Mouse (Mus musculus): ENCODE data around the gene Nras. TPM values are rescaled to one million over a fixed set of nuclear protein-coding genes. Genes with fewer than 3 reads are reported as not detected.

The Nras gene
- polyA plus RNA-seq, 1 experiment from 2014 or later: 122 TPM

DNA sequence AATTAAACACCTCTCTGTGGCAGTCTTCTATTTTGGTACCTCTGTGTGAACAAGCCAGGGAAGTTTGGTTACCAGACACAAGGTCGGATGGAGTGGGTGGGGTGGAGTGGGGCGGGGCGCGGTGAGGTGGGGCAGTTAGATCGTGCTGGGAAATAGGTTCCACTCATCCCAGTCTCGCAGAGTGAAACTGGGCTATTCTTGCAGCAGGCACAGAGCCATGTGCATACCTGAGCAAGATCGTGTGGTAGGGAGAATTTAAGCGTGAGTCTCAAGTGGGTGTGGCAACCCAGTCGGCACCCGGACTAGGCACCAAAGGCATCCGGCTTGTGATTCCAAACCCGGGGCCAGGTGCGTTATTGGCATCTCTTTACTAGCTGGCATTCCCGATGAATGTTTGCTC is 43.8 kb downstream of the Nras start:
- WGBS: under 1% methylated on average over 14 of the region's 14 CpGs
- peak overlapping the region; percentile 88 for H3K27ac ChIP-seq

DNA sequence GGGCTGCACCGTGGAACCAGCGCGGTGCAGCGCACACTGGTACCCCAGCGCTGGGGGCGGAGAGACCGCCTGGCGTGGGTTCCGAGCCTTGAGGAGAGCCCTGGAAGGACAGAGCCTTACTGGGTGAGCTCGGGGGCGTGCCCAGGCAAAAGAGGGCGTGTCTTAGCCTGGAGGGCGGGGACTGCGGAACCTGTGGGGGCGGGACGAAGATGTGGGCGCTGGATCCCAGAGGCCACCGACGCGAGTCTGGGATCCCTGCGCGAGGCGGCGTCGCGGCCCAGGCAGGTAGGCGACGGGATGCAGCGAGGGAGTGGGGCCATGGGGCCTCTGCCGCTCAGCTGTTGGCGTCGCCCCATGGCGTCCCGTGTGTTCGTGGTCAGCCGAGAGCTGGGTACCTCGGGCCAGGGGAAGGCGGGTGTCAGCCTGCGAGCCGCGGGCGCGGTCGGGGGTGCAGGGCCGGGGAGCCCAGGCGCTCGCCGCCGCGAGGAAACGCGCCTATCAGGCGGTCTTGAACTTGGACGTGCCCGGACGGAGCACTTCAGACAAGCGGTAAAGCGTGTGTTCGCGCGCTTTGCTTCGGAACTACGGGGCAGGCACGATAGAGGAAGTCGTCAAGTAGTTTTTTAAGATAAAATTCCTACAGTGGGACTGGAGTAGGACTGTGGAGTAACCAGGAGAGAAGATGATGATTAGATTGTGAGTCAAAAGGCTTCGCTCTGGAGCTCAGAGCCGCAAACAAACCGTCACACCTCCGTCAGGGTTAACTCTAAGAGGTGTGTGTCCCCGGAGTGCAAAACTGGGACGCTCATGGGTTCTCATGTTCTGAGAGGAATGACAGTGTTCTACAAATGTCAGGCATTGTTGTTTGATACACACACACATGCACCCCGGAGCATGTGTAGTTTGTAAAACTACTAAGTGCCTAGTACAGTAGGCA is 44.6 kb downstream of the Nras start, which contains the start of gene Dennd2c:
TSS of gene Dennd2c (plus strand) at position 151 of the 937 bp plus-strand sequence.
- under 1% methylated on average over 72 of the region's 72 CpGs for WGBS
- H3K9me3 ChIP-seq: no peaks in the 10 kb centered on the region
- peak within 1 kb of the TSS; percentile 88 for H3K27ac ChIP-seq
- no peaks in the 10 kb centered on the region for H3K36me3 ChIP-seq
- 0 out of 2 replicates have a peak, but pooled peaks cover 10% of the 10 kb centered on the region for H3K27me3 ChIP-seq (ENCODE audit: insufficient read depth, poor library complexity, severe bottlenecking)
- H3K4me1 ChIP-seq: peaks cover 8% of the 10 kb centered on the region; the same call in 1 of the 2 replicates
- H3K4me3 ChIP-seq: peak within 1 kb of the TSS; percentile 79
- DNase-seq (ENCODE audit: low spot score): peak; percentile 97

More for the DNA sequence above, 43.8 kb downstream of the Nras start:
- H3K36me3 ChIP-seq: no peaks in the 10 kb centered on the region
- H3K4me1 ChIP-seq: peaks cover 8% of the 10 kb centered on the region; the same call in 1 of the 2 replicates
- 0 out of 2 replicates have a peak, but pooled peaks cover 10% of the 10 kb centered on the region for H3K27me3 ChIP-seq (ENCODE audit: insufficient read depth, poor library complexity, severe bottlenecking)
- peak overlapping the region; percentile 79 for H3K4me3 ChIP-seq
- DNase-seq (ENCODE audit: low spot score): no peak
- no peaks in the 10 kb centered on the region for H3K9me3 ChIP-seq

DNA sequence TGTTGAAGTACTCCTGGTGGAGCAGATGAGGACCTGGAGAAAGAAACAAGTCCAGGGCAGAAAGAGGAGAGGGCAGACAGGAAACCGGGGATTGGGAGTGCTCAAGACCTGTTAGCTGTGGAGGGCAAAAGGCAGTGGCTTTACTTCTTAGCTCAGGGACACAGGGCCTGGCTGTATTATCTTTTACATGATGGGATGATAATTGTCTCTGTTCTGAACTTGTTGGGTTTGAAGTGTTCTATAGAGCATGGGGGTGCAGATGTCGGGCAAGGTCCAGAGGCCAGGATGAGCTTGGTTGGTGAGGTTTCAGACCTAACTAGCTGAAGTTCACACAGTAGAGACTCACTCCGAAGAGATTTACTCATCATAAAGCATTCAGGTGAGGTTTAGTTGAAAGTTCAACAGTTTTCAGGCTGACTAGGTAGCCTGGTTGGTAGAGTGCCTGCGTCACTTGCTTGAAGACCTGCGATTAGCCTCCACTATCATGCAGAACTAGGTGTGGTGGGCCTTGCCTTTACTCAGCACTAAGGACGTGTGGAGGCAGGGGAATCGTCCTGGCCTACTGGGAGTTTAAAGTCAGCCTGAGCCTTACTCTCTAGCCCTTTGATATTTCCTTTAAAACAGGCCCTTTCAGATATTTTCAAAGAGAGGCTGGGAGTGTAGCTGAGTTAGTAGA is 49.6 kb downstream of the Nras start:
- Histone ChIP-seq H3K27me3 (ENCODE audit: insufficient read depth, poor library complexity, severe bottlenecking) (0 out of 2 replicates have a peak, but pooled peaks cover 10% of the 10 kb centered on the region), H3K4me3 (no peak overlapping the region), H3K9me3 (no peaks in the 10 kb centered on the region), H3K36me3 (no peaks in the 10 kb centered on the region), H3K27ac (0 out of 2 replicates have a peak overlapping the region, but pooled peaks have one; percentile 38), H3K4me1 (peaks cover 3% of the 10 kb centered on the region; the same call in 1 of the 2 replicates)
- DNase-seq (ENCODE audit: low spot score): no peak
- 82% methylated on average over 7 of the region's 7 CpGs for WGBS

DNA sequence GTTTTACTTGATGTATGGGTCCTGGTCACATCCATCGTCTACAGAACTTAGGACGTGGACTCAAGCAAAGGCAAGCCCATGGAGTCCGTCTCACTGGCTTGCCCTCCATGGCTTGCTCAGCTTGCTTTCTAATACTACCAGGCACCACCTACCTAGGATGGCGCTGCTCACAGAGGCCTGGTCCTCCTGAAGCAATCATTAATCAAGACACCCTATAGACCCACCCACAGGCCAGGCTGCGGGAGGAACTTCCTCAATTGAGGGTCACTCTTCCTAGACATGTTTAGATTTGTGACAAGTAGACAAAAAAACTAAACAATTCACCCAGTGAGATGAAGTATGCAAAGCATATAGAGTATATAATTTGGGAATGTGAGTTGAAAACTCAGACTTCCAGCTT is 54.1 kb downstream of the Nras start:
- no peak overlapping the region for H3K27ac ChIP-seq
- DNase-seq (ENCODE audit: low spot score): no peak
- no peaks in the 10 kb centered on the region for H3K36me3 ChIP-seq
- H3K4me1 ChIP-seq: peaks cover 9% of the 10 kb centered on the region
- no peaks in the 10 kb centered on the region for H3K9me3 ChIP-seq
- H3K27me3 ChIP-seq (ENCODE audit: insufficient read depth, poor library complexity, severe bottlenecking): no peaks in the 10 kb centered on the region
- WGBS: 79% methylated on average over 5 of the region's 5 CpGs
- H3K4me3 ChIP-seq: no peak overlapping the region

Other genes with a start within 250 kb of the Nras start
- gene Sycp1, start 122.2 kb upstream of the Nras start, polyA plus RNA-seq (2016; fragmentation: Nextera tagmentation; extraction: Ambion mirVana): not detected in 2 replicates
- 0.16 and 5.2 TPM in 2 replicates for gene Nr1h5, start 94.2 kb upstream of the Nras start, polyA plus RNA-seq (2016; fragmentation: Nextera tagmentation; extraction: Ambion mirVana)
- 67.2 and 72.1 TPM in 2 replicates for gene Sike1, start 62.6 kb upstream of the Nras start, polyA plus RNA-seq (2016; fragmentation: Nextera tagmentation; extraction: Ambion mirVana)
- gene Csde1, start 37.9 kb upstream of the Nras start, polyA plus RNA-seq (2016; fragmentation: Nextera tagmentation; extraction: Ambion mirVana): 352 and 387 TPM in 2 replicates
- not detected in 2 replicates for gene Ampd1, start 15.7 kb downstream of the Nras start, polyA plus RNA-seq (2016; fragmentation: Nextera tagmentation; extraction: Ambion mirVana)
- 3.4 and 4.4 TPM in 2 replicates for gene Dennd2c, start 44.3 kb downstream of the Nras start, polyA plus RNA-seq (2016; fragmentation: Nextera tagmentation; extraction: Ambion mirVana)
- gene Bcas2, start 113.4 kb downstream of the Nras start, polyA plus RNA-seq (2016; fragmentation: Nextera tagmentation; extraction: Ambion mirVana): 150 and 186 TPM in 2 replicates
- gene Trim33, start 221.0 kb downstream of the Nras start, polyA plus RNA-seq (2016; fragmentation: Nextera tagmentation; extraction: Ambion mirVana): 19.0 and 22.2 TPM in 2 replicates